Mouse (Mus musculus) heart, embryonic 12.5 days (tissue): ENCODE results near the gene Snap91. TPM values are rescaled to one million over a fixed set of nuclear protein-coding genes. Genes with fewer than 3 reads are reported as not detected.

Experiments
- ATAC-seq: fragments of 200-750 bp; cut with Nextera tagmentation; 2 replicates; pipeline ENCODE4 v1.8.0; 2017; ENCODE audit warnings: moderate TSS enrichment, moderate library complexity; ENCODE audit not compliant: insufficient number of reproducible peaks, low FRiP score
- H3K27ac ChIP-seq: fragments of 300-500 bp; sonication (generic); 2 replicates; pipeline ENCODE4 v1.5.1; 2016; ENCODE audit warnings: mild to moderate bottlenecking, moderate library complexity; ENCODE audit not compliant: poor library complexity, severe bottlenecking
- H3K27me3 ChIP-seq: fragments of 300-500 bp; sonication (generic); replicated peaks from 2 replicates; pipeline ENCODE4 v1.6.1; 2016; ENCODE audit warnings: mild to moderate bottlenecking, moderate library complexity
- H3K36me3 ChIP-seq: fragments of 300-500 bp; sonication (generic); 2 replicates; pipeline ENCODE4 v1.6.1; 2016; ENCODE audit warnings: mild to moderate bottlenecking, moderate library complexity
- H3K4me1 ChIP-seq: fragments of 300-500 bp; sonication (generic); replicated peaks from 2 replicates; pipeline ENCODE4 v1.6.1; 2016; ENCODE audit warnings: mild to moderate bottlenecking
- H3K4me2 ChIP-seq: fragments of 300-500 bp; sonication (generic); 2 replicates; pipeline ENCODE4 v1.6.1; 2016; ENCODE audit warnings: mild to moderate bottlenecking, moderate library complexity
- H3K4me3 ChIP-seq: fragments of 300-500 bp; sonication (generic); 2 replicates; pipeline ENCODE4 v1.5.1; 2016; ENCODE audit warnings: mild to moderate bottlenecking
- H3K9ac ChIP-seq: fragments of 300-500 bp; sonication (generic); 2 replicates; pipeline ENCODE4 v1.6.1; 2016; ENCODE audit warnings: mild to moderate bottlenecking, moderate library complexity
- H3K9me3 ChIP-seq: fragments of 300-500 bp; sonication (generic); replicated peaks from 2 replicates; pipeline ENCODE4 v1.6.1; 2016; ENCODE audit warnings: mild to moderate bottlenecking, moderate library complexity
- WGBS: fragments of 180-500 bp; shearing (Covaris S2); methylation state at CpG from one replicate; pipeline ENCODE4 v1.1.7; 2016; 5-methylcytosine and 5-hydroxymethylcytosine counted together
- polyA plus RNA-seq: library from polyadenylated mRNA; unstranded; fragments of >200 nt; fragmentation: Nextera tagmentation; extraction: Ambion mirVana; gene quantifications from 2 replicates; pipeline ENCODE4 v1.2.1, GENCODE M21; 2016

The Snap91 gene
- polyA plus RNA-seq, 1 experiment from 2014 or later = 77.2 TPM

- H3K4me2 ChIP-seq = no peak overlapping the region
- H3K9ac ChIP-seq = no peak overlapping the region
- no peaks in the 10 kb centered on the region for H3K27me3 ChIP-seq
- no peak overlapping the region for H3K4me3 ChIP-seq
- 75% methylated on average over 4 of the region's 4 CpGs for WGBS
- H3K4me1 ChIP-seq = peaks cover 13% of the 10 kb centered on the region
- H3K27ac ChIP-seq = no peak overlapping the region
- no peak for ATAC-seq
- peaks cover 7% of the 10 kb centered on the region; the same call in 1 of the 2 replicates for H3K36me3 ChIP-seq
- H3K9me3 ChIP-seq = 0 out of 2 replicates have a peak, but pooled peaks cover 4% of the 10 kb centered on the region
Observed at GRCm38 (mm10) chr9:86858101-86858500, 22.4 kb downstream of the Snap91 start.

- WGBS = 94% methylated on average over 2 of the region's 2 CpGs
- Histone ChIP-seq H3K4me2 (no peak overlapping the region), H3K36me3 (peaks cover 7% of the 10 kb centered on the region; the same call in 1 of the 2 replicates), H3K27ac (no peak overlapping the region), H3K4me1 (peaks cover 13% of the 10 kb centered on the region), H3K27me3 (no peaks in the 10 kb centered on the region), H3K9ac (no peak overlapping the region), H3K9me3 (0 out of 2 replicates have a peak, but pooled peaks cover 4% of the 10 kb centered on the region), H3K4me3 (no peak overlapping the region)
- no peak for ATAC-seq
Observed at GRCm38 (mm10) chr9:86857626-86858025, 22.8 kb downstream of the Snap91 start.

- Histone ChIP-seq H3K27me3 (no peaks in the 10 kb centered on the region), H3K36me3 (peaks cover 7% of the 10 kb centered on the region; the same call in 1 of the 2 replicates), H3K4me1 (peaks cover 18% of the 10 kb centered on the region; the same call in 1 of the 2 replicates), H3K9me3 (0 out of 2 replicates have a peak, but pooled peaks cover 4% of the 10 kb centered on the region), H3K4me3 (no peak overlapping the region), H3K4me2 (no peak overlapping the region), H3K9ac (no peak overlapping the region), H3K27ac (no peak overlapping the region)
- ATAC-seq = no peak
- WGBS = 86% methylated on average over 3 of the region's 3 CpGs
Observed at GRCm38 (mm10) chr9:86852861-86853260, 27.6 kb downstream of the Snap91 start.

- H3K4me3 ChIP-seq = no peak overlapping the region
- peaks cover 20% of the 10 kb centered on the region; the same call in 1 of the 2 replicates for H3K4me1 ChIP-seq
- no peaks in the 10 kb centered on the region for H3K27me3 ChIP-seq
- H3K9me3 ChIP-seq = no peaks in the 10 kb centered on the region
- no peak overlapping the region for H3K4me2 ChIP-seq
- 88% methylated on average over 5 of the region's 5 CpGs for WGBS
- no peak overlapping the region for H3K27ac ChIP-seq
- no peaks in the 10 kb centered on the region for H3K36me3 ChIP-seq
- ATAC-seq = no peak
- no peak overlapping the region for H3K9ac ChIP-seq
Observed at GRCm38 (mm10) chr9:86851689-86852088, 28.8 kb downstream of the Snap91 start.

DNA sequence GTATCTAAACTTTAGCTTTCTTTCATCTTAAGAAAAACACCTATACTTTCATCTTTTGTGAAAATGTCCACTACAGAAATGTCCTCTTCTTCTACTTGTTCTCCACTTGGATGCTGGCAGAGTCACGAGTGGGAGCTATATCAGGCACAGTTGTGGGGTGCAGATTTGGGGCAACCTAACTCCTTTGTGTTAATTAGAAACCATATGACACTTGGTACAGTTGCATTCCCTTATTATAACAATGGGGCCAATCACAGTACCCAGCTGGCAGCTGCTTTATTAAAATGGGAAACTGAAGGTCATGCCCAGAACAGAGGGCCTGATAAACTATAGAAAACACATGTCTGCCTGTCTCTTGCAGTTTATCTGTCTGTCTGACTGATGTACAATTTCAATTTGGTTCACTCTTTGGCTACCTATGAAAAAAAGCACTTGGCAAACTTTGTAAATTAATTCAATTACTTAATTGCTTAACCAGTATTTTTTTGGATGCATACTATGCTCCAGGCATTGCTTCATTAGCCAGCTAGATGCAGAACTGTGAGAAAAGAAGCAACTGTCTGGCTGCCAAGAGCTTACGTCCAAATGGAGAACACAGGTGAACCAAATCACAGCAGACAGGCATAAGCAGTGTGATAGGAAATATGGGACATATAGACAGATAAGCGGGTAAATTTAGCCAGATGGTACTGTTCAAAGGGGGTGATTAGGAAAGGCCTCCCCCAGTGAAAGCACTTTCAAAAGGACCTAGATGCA lies 29.8 kb downstream of the Snap91 start:
- no peak for ATAC-seq
- H3K9ac ChIP-seq = no peak overlapping the region
- no peak overlapping the region for H3K4me3 ChIP-seq
- H3K36me3 ChIP-seq = no peaks in the 10 kb centered on the region
- no peaks in the 10 kb centered on the region for H3K27me3 ChIP-seq
- peaks cover 24% of the 10 kb centered on the region for H3K4me1 ChIP-seq
- H3K27ac ChIP-seq = no peak overlapping the region
- H3K4me2 ChIP-seq = no peak overlapping the region
- 65% methylated on average over 3 of the region's 3 CpGs for WGBS
- no peaks in the 10 kb centered on the region for H3K9me3 ChIP-seq

GRCm38 (mm10) chr9:86843747-86844353 lies 36.6 kb downstream of the Snap91 start:
- no peak for ATAC-seq
- 76% methylated on average over 5 of the region's 5 CpGs for WGBS
- H3K36me3 ChIP-seq = no peaks in the 10 kb centered on the region

DNA sequence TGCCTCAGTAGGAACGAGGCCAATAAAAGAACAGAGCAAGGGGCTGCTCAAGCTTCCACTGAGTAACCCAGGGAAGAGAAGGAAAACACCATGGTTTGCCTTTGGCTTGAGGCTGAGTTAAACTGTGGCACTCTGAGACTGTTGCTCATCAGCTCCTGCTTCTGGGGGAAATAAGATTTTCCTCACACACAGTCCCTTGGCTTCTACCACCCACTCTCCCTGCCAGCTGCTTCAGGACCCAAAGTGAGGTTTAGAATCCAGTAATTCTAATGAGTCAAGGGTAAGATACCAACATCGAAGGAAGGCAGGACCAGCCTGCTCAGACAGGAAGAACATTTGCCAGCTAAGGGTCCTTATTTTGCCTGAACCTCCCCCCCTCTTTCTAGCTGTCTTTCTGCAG lies 50.7 kb downstream of the Snap91 start:
- Histone ChIP-seq H3K36me3 (peaks cover 41% of the 10 kb centered on the region), H3K9ac (no peak overlapping the region), H3K4me1 (peaks cover 10% of the 10 kb centered on the region; the same call in 1 of the 2 replicates), H3K9me3 (no peaks in the 10 kb centered on the region), H3K27me3 (no peaks in the 10 kb centered on the region), H3K4me2 (no peak overlapping the region), H3K4me3 (no peak overlapping the region), H3K27ac (no peak overlapping the region)
- no peak for ATAC-seq
- WGBS = 68% methylated on average over 2 of the region's 2 CpGs

More at GRCm38 (mm10) chr9:86843747-86844353, 36.6 kb downstream of the Snap91 start:
- Histone ChIP-seq H3K9me3 (no peaks in the 10 kb centered on the region), H3K9ac (no peak overlapping the region), H3K4me1 (peaks cover 15% of the 10 kb centered on the region; the same call in 1 of the 2 replicates), H3K27ac (no peak overlapping the region), H3K27me3 (no peaks in the 10 kb centered on the region), H3K4me3 (no peak overlapping the region), H3K4me2 (no peak overlapping the region)

DNA sequence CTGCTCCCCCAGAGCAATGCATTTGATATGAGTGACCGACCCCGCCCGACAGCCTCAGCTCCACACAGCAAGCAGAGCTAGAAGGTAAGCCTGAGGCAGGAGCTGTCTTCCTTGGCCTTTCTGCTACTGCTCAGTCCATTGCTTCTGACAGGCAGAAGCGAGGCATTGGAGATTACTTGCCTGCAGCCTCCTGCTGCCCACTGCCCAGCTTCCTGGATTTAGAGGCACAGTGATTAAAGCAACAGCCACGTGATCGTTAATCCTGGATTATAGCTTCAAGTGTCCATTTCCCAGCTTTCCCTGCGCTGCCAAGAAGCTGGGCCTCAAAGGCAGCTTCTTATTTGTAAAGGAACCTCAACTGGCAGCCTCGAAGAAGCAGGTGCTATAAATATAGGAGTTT lies 51.4 kb downstream of the Snap91 start:
- peaks cover 10% of the 10 kb centered on the region; the same call in 1 of the 2 replicates for H3K4me1 ChIP-seq
- no peaks in the 10 kb centered on the region for H3K27me3 ChIP-seq
- no peak overlapping the region for H3K9ac ChIP-seq
- ATAC-seq = no peak
- no peak overlapping the region for H3K4me3 ChIP-seq
- no peak overlapping the region for H3K4me2 ChIP-seq
- WGBS = 64% methylated on average over 8 of the region's 8 CpGs
- H3K27ac ChIP-seq = no peak overlapping the region
- H3K36me3 ChIP-seq = peaks cover 39% of the 10 kb centered on the region
- H3K9me3 ChIP-seq = no peaks in the 10 kb centered on the region

GRCm38 (mm10) chr9:86819366-86819765 lies 61.1 kb downstream of the Snap91 start:
- no peaks in the 10 kb centered on the region for H3K4me1 ChIP-seq
- WGBS = 83% methylated on average over 5 of the region's 5 CpGs
- peaks cover 21% of the 10 kb centered on the region for H3K36me3 ChIP-seq
- no peak overlapping the region for H3K27ac ChIP-seq
- H3K27me3 ChIP-seq = no peaks in the 10 kb centered on the region
- H3K9me3 ChIP-seq = no peaks in the 10 kb centered on the region
- H3K4me3 ChIP-seq = no peak overlapping the region
- no peak overlapping the region for H3K4me2 ChIP-seq
- ATAC-seq = no peak
- no peak overlapping the region for H3K9ac ChIP-seq

DNA sequence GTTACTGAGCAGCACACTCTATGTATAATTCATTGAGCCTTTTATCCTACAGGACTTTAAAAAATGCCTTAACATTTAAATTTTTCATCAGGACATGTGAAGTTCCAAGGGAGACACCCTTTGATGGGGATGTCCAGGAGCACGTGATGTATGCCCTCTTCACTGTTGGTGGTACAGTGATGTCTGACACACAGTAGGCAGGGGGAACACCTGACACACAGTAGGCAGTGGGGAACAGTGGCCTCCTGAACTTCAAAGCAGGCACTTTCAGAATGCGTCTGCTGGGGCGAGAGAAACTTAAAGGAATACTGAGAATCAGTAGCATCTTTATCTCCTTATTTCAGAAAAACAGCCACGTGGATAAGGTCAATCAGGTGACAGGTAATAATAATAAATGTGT lies 62.8 kb downstream of the Snap91 start:
- 62% methylated on average over 4 of the region's 4 CpGs for WGBS

DNA sequence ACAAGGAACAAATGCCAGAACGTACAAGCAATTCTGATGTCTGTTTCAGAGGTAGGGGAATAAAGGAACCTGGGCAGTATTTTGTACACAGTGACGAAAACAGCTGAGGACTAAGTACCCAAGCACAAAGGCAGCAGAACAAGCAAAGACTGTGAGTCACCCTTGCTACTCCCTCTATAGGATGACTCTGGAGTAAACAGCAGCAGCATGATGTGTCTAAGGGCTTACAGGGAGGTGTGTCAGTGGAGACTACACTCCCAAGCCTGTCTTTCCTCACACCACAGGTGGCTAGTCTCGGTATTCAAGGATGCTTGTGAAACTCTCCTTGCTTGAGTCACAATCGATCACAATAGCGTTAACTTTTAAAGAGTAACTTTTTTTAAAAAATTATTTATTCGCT lies 66.1 kb downstream of the Snap91 start:
- Histone ChIP-seq H3K4me2 (no peak overlapping the region), H3K27ac (no peak overlapping the region), H3K9ac (no peak overlapping the region), H3K9me3 (no peaks in the 10 kb centered on the region), H3K36me3 (peaks cover 10% of the 10 kb centered on the region; the same call in 1 of the 2 replicates), H3K4me3 (no peak overlapping the region), H3K4me1 (no peaks in the 10 kb centered on the region), H3K27me3 (no peaks in the 10 kb centered on the region)
- 73% methylated on average over 6 of the region's 6 CpGs for WGBS
- ATAC-seq = no peak

More for the DNA sequence above, 62.8 kb downstream of the Snap91 start:
- no peak overlapping the region for H3K4me3 ChIP-seq
- H3K9ac ChIP-seq = no peak overlapping the region
- H3K27me3 ChIP-seq = no peaks in the 10 kb centered on the region
- H3K9me3 ChIP-seq = no peaks in the 10 kb centered on the region
- H3K36me3 ChIP-seq = peaks cover 16% of the 10 kb centered on the region
- no peaks in the 10 kb centered on the region for H3K4me1 ChIP-seq
- ATAC-seq = no peak
- no peak overlapping the region for H3K4me2 ChIP-seq
- no peak overlapping the region for H3K27ac ChIP-seq
